Mouse (Mus musculus): ENCODE results near the gene Cc2d2a. TPM values are rescaled to one million over a fixed set of nuclear protein-coding genes. Genes with fewer than 3 reads are reported as not detected.

Gene Cc2d2a
- polyA plus RNA-seq, 1 experiment: 0.64 TPM

DNA sequence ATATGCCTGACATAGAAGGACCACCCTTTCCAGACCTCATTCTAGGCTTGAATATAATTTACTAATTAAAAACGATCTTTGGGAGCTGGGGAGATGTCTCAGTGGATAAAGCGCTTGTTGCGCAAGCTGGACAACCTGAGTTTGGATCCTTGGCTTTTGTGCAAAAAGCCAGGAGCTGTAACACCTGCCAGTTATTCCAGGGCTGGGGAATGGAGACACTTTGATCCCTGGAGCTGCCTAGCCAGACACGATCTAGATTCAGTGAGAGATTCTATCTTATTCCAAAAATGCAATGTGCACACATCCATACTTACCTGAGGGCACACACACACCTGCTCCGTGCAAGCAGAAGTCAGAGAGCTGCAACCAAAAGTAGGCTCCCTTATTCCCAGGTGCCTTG is 23.3 kb downstream of the Cc2d2a start:
- Histone ChIP-seq H3K27ac (ENCODE audit: control insufficient read depth, insufficient read depth, low read depth, low read length) (no peak overlapping the region), H3K4me3 (ENCODE audit: control insufficient read depth, low read depth, low read length) (no peak overlapping the region), H3K27me3 (ENCODE audit: control insufficient read depth, insufficient read depth, low read length) (no peaks in the 10 kb centered on the region), H3K4me1 (ENCODE audit: control insufficient read depth, insufficient read depth, low read length) (no peaks in the 10 kb centered on the region), H3K36me3 (ENCODE audit: control insufficient read depth, insufficient read depth, low read length) (no peaks in the 10 kb centered on the region)
- TF ChIP-seq POLR2A (IDR thresholded peaks at IDR 0.05; ENCODE audit: control insufficient read depth, low read depth, low read length) (no peak), CTCF (IDR thresholded peaks at IDR 0.05; ENCODE audit: control insufficient read depth, insufficient read depth, insufficient replicate concordance, low read depth, low read length) (no peak)

DNA sequence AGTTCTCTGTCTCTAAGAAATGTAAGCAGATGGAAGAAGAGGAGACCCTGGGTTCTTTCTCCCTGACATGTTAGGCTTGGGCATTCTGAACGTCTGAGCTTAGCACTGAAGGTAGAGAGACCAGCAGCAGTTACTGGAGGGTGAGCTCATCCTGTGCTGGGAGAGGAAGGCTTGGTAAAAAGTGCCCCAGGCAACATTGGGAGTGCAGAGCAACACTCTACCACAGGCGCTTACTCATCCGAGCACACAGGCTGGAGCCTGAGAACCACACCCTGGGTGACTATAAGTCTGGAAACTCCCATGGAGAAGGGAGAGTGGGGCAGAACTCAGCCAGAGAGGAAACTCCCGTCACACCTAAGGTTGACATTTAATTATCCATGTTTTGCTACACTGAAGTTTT is 30.3 kb downstream of the Cc2d2a start:
- H3K4me1 ChIP-seq (ENCODE audit: control insufficient read depth, insufficient read depth, low read length): no peaks in the 10 kb centered on the region
- no peak overlapping the region for H3K4me3 ChIP-seq (ENCODE audit: control insufficient read depth, low read depth, low read length)
- no peaks in the 10 kb centered on the region for H3K27me3 ChIP-seq (ENCODE audit: control insufficient read depth, insufficient read depth, low read length)
- H3K36me3 ChIP-seq (ENCODE audit: control insufficient read depth, insufficient read depth, low read length): no peaks in the 10 kb centered on the region
- TF ChIP-seq CTCF (IDR thresholded peaks at IDR 0.05; ENCODE audit: control insufficient read depth, insufficient read depth, insufficient replicate concordance, low read depth, low read length): no peak
- H3K27ac ChIP-seq (ENCODE audit: control insufficient read depth, insufficient read depth, low read depth, low read length): no peak overlapping the region

DNA sequence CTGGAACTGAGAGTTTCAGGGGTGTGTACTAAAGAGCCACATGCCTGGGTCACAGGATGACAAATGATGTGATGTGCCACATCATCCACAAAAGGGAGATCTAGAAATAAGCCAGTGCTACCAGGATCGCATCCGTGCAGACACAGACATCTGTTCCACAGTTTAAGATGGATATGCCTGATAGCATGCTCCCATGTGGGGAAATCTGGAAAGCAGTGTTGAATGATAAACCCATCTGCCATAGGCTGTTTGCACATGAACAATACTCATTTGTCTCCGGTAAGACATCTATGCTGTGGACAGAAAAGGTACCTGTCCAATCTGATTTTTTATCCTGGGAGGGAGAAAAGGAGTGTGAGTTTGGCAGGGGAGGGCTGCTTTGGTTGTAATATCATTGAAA is 35.0 kb downstream of the Cc2d2a start:
- no peaks in the 10 kb centered on the region for H3K4me1 ChIP-seq (ENCODE audit: control insufficient read depth, insufficient read depth, low read length)
- H3K36me3 ChIP-seq (ENCODE audit: control insufficient read depth, insufficient read depth, low read length): no peaks in the 10 kb centered on the region
- H3K27me3 ChIP-seq (ENCODE audit: control insufficient read depth, insufficient read depth, low read length): no peaks in the 10 kb centered on the region
- TF ChIP-seq CTCF (IDR thresholded peaks at IDR 0.05; ENCODE audit: control insufficient read depth, insufficient read depth, insufficient replicate concordance, low read depth, low read length): no peak
- no peak for TF ChIP-seq POLR2A (IDR thresholded peaks at IDR 0.05; ENCODE audit: control insufficient read depth, low read depth, low read length)
- no peak overlapping the region for H3K4me3 ChIP-seq (ENCODE audit: control insufficient read depth, low read depth, low read length)
- H3K27ac ChIP-seq (ENCODE audit: control insufficient read depth, insufficient read depth, low read depth, low read length): no peak overlapping the region

DNA sequence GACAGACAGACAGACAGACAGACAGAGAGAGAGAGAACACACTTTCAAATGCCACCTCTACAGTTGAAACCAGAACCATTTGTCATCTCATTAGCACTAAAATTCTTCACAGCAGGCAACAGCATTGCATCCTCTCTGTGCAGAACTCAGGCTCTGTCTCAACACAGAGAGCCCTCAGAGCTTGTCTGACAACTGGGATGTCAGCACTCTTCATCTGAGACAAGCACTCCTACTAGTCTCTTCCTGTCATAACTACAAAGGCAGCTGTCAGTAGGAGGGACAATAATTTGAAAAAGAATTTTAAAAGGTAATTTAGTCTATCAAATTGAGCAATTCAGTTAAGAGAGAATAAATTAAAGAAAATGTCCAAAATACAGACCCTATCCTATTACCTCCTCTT is 37.1 kb downstream of the Cc2d2a start:
- TF ChIP-seq CTCF (IDR thresholded peaks at IDR 0.05; ENCODE audit: control insufficient read depth, insufficient read depth, insufficient replicate concordance, low read depth, low read length) (no peak), POLR2A (IDR thresholded peaks at IDR 0.05; ENCODE audit: control insufficient read depth, low read depth, low read length) (no peak)
- Histone ChIP-seq H3K27me3 (ENCODE audit: control insufficient read depth, insufficient read depth, low read length) (no peaks in the 10 kb centered on the region), H3K36me3 (ENCODE audit: control insufficient read depth, insufficient read depth, low read length) (no peaks in the 10 kb centered on the region)

DNA sequence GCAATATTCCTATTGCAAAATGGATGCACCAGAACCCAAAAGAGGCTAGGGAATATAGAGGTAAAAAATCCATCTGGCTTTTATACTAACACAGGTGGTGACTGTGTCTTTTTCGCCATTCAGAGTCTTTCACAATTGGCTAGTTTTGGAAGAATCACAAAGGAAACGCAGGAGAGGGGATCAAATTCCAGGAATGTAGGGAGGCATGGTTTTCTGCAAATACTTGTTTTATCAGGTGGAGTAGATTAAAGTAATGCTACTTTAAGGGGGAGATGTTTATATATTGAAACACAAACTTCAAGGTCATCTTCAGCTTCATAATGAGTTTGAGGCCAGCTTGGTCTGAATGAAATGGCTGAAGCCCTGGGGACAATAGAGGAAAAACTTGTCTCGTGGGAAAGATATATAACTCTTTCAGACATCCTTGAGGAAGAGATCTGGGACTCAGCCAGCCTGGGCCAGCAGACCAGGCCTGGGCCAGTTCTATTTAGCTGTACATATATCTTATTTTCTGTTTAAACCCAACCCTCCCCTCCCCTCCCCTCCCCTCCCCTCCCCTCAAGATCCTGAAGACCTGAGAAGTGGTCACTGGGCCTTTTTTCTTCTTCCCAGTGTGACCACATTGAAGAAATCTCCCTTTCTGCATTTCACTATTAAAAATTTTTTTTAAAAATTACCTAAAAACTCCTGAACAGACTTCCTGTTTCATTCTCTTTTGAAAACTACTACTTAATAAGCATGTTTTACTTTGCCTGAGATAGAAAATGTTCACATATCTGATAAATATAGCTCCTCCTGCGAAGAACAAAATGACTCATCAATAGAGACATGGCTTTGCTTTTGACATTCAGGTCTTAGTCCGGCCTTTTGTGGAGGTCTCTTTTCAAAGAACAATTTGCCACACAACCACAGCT is 59.6 kb downstream of the Cc2d2a start:
- Histone ChIP-seq H3K36me3 (ENCODE audit: control insufficient read depth, insufficient read depth, low read length) (no peaks in the 10 kb centered on the region), H3K27me3 (ENCODE audit: control insufficient read depth, insufficient read depth, low read length) (no peaks in the 10 kb centered on the region), H3K4me1 (ENCODE audit: control insufficient read depth, insufficient read depth, low read length) (no peaks in the 10 kb centered on the region), H3K27ac (ENCODE audit: control insufficient read depth, insufficient read depth, low read depth, low read length) (no peak overlapping the region), H3K4me3 (ENCODE audit: control insufficient read depth, low read depth, low read length) (no peak overlapping the region)
- TF ChIP-seq CTCF (IDR thresholded peaks at IDR 0.05; ENCODE audit: control insufficient read depth, insufficient read depth, insufficient replicate concordance, low read depth, low read length) (no peak), POLR2A (IDR thresholded peaks at IDR 0.05; ENCODE audit: control insufficient read depth, low read depth, low read length) (no peak)

More for the DNA sequence above, 37.1 kb downstream of the Cc2d2a start:
- Histone ChIP-seq H3K4me1 (ENCODE audit: control insufficient read depth, insufficient read depth, low read length) (no peaks in the 10 kb centered on the region), H3K27ac (ENCODE audit: control insufficient read depth, insufficient read depth, low read depth, low read length) (no peak overlapping the region), H3K4me3 (ENCODE audit: control insufficient read depth, low read depth, low read length) (no peak overlapping the region)

DNA sequence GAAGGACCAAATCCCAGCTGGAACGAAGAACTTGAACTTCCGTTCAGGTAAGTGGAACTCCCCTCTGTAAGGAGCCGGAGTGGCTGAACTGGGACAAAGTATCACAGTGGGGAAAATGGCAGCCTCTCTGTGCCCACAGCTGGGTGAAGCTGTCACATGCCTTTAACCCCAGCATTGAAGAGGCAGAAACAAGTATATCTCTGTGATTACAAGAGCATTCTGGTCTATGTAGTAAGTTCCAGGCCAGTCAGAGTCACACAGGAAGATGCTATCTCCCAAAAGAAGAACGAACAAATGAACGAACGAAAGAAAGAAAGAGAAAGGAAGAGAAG is 60.3 kb downstream of the Cc2d2a start:
- TF ChIP-seq CTCF (IDR thresholded peaks at IDR 0.05; ENCODE audit: control insufficient read depth, insufficient read depth, insufficient replicate concordance, low read depth, low read length) (no peak), POLR2A (IDR thresholded peaks at IDR 0.05; ENCODE audit: control insufficient read depth, low read depth, low read length) (no peak)
- no peak overlapping the region for H3K4me3 ChIP-seq (ENCODE audit: control insufficient read depth, low read depth, low read length)
- H3K27ac ChIP-seq (ENCODE audit: control insufficient read depth, insufficient read depth, low read depth, low read length): no peak overlapping the region
- H3K4me1 ChIP-seq (ENCODE audit: control insufficient read depth, insufficient read depth, low read length): no peaks in the 10 kb centered on the region
- no peaks in the 10 kb centered on the region for H3K36me3 ChIP-seq (ENCODE audit: control insufficient read depth, insufficient read depth, low read length)
- no peaks in the 10 kb centered on the region for H3K27me3 ChIP-seq (ENCODE audit: control insufficient read depth, insufficient read depth, low read length)

DNA sequence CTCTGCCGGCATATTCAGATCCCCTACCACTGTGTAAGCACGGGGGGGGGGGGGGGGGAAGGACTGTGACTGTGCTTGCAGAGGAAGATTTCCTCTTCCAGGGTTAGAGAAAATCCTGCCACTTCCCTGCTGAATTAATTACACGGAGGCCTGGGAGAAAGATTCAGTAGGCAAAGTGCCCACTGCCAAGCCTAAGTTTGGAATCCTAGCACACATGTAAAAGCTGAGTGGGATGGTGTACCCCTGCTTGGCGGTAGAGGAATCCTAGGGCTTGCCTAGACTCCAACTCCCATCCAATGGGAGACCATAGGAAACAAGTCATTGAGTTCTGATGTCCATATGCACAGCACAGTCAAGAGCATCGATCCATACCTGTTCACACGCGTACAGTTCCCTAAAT is 61.7 kb downstream of the Cc2d2a start:
- Histone ChIP-seq H3K4me3 (ENCODE audit: control insufficient read depth, low read depth, low read length) (no peak overlapping the region), H3K27me3 (ENCODE audit: control insufficient read depth, insufficient read depth, low read length) (no peaks in the 10 kb centered on the region), H3K4me1 (ENCODE audit: control insufficient read depth, insufficient read depth, low read length) (no peaks in the 10 kb centered on the region), H3K36me3 (ENCODE audit: control insufficient read depth, insufficient read depth, low read length) (no peaks in the 10 kb centered on the region), H3K27ac (ENCODE audit: control insufficient read depth, insufficient read depth, low read depth, low read length) (no peak overlapping the region)
- TF ChIP-seq CTCF (IDR thresholded peaks at IDR 0.05; ENCODE audit: control insufficient read depth, insufficient read depth, insufficient replicate concordance, low read depth, low read length) (no peak), POLR2A (IDR thresholded peaks at IDR 0.05; ENCODE audit: control insufficient read depth, low read depth, low read length) (no peak)

All from testis, adult 2 months (tissue).